Mouse (Mus musculus): ENCODE results near the gene Syndig1l. TPM values are rescaled to one million over a fixed set of nuclear protein-coding genes. Genes with fewer than 3 reads are reported as not detected.

Syndig1l gene
- polyA plus RNA-seq, 1 experiment from 2014 or later, result not detected

GRCm38 (mm10) chr12:84702586-84702985 lies 4.0 kb upstream of the Syndig1l start:
- no peak for TF ChIP-seq CTCF (IDR thresholded peaks at IDR 0.05; ENCODE audit: low read depth)

GRCm38 (mm10) chr12:84692141-84692540 lies 6.5 kb downstream of the Syndig1l start:
- ATAC-seq (ENCODE audit: insufficient read depth) (no peak), DNase-seq (no peak)
- TF ChIP-seq CTCF (IDR thresholded peaks at IDR 0.05; ENCODE audit: low read depth), result no peak
- H3K36me3 ChIP-seq (ENCODE audit: insufficient read depth), result no peaks in the 10 kb centered on the region
- no peaks in the 10 kb centered on the region for H3K4me1 ChIP-seq (ENCODE audit: insufficient read depth)
- H3K9ac ChIP-seq, result no peak overlapping the region
- no peak overlapping the region for H3K4me3 ChIP-seq (ENCODE audit: low read depth, low read length)
- no peak overlapping the region for H3K4me2 ChIP-seq
- H3K27ac ChIP-seq (ENCODE audit: low read depth), result no peak overlapping the region
- peaks cover 3% of the 10 kb centered on the region; the same call in 1 of the 2 replicates for H3K27me3 ChIP-seq (ENCODE audit: insufficient read depth, low read length)
- no peaks in the 10 kb centered on the region for H3K9me3 ChIP-seq (ENCODE audit: low read depth, low read length)
- WGBS, result 80% methylated on average over 6 of the region's 6 CpGs

More at GRCm38 (mm10) chr12:84702586-84702985, 4.0 kb upstream of the Syndig1l start:
- ATAC-seq (ENCODE audit: insufficient read depth) (no peak), DNase-seq (no peak)
- Histone ChIP-seq H3K27me3 (ENCODE audit: insufficient read depth, low read length) (0 out of 2 replicates have a peak, but pooled peaks cover 7% of the 10 kb centered on the region), H3K9me3 (ENCODE audit: low read depth, low read length) (no peaks in the 10 kb centered on the region), H3K4me3 (ENCODE audit: low read depth, low read length) (no peak overlapping the region), H3K9ac (no peak overlapping the region), H3K4me1 (ENCODE audit: insufficient read depth) (no peaks in the 10 kb centered on the region), H3K4me2 (no peak overlapping the region), H3K36me3 (ENCODE audit: insufficient read depth) (no peaks in the 10 kb centered on the region), H3K27ac (ENCODE audit: low read depth) (no peak overlapping the region)
- 60% methylated on average over 7 of the region's 7 CpGs for WGBS

- Histone ChIP-seq H3K27ac (ENCODE audit: low read depth) (no peak overlapping the region), H3K36me3 (ENCODE audit: insufficient read depth) (no peaks in the 10 kb centered on the region), H3K27me3 (ENCODE audit: insufficient read depth, low read length) (no peaks in the 10 kb centered on the region), H3K9me3 (ENCODE audit: low read depth, low read length) (no peaks in the 10 kb centered on the region), H3K4me2 (no peak overlapping the region), H3K9ac (no peak overlapping the region), H3K4me1 (ENCODE audit: insufficient read depth) (no peaks in the 10 kb centered on the region), H3K4me3 (ENCODE audit: low read depth, low read length) (no peak overlapping the region)
- ATAC-seq (ENCODE audit: insufficient read depth) (no peak), DNase-seq (no peak)
- TF ChIP-seq CTCF (IDR thresholded peaks at IDR 0.05; ENCODE audit: low read depth), result no peak
Measured at GRCm38 (mm10) chr12:84691347-84691746, 7.3 kb downstream of the Syndig1l start.

GRCm38 (mm10) chr12:84689051-84689450 lies 9.6 kb downstream of the Syndig1l start:
- no peak overlapping the region for H3K27ac ChIP-seq (ENCODE audit: low read depth)

GRCm38 (mm10) chr12:84687531-84687930 lies 11.1 kb downstream of the Syndig1l start:
- Histone ChIP-seq H3K4me1 (ENCODE audit: insufficient read depth) (no peaks in the 10 kb centered on the region), H3K9ac (no peak overlapping the region), H3K27me3 (ENCODE audit: insufficient read depth, low read length) (no peaks in the 10 kb centered on the region), H3K4me3 (ENCODE audit: low read depth, low read length) (no peak overlapping the region), H3K36me3 (ENCODE audit: insufficient read depth) (no peaks in the 10 kb centered on the region), H3K4me2 (no peak overlapping the region), H3K27ac (ENCODE audit: low read depth) (no peak overlapping the region), H3K9me3 (ENCODE audit: low read depth, low read length) (no peaks in the 10 kb centered on the region)
- DNase-seq (no peak), ATAC-seq (ENCODE audit: insufficient read depth) (no peak)
- 88% methylated on average over 4 of the region's 4 CpGs for WGBS
- no peak for TF ChIP-seq CTCF (IDR thresholded peaks at IDR 0.05; ENCODE audit: low read depth)

More at GRCm38 (mm10) chr12:84689051-84689450, 9.6 kb downstream of the Syndig1l start:
- H3K4me1 ChIP-seq (ENCODE audit: insufficient read depth), result no peaks in the 10 kb centered on the region
- DNase-seq (no peak), ATAC-seq (ENCODE audit: insufficient read depth) (no peak)
- no peak for TF ChIP-seq CTCF (IDR thresholded peaks at IDR 0.05; ENCODE audit: low read depth)
- no peaks in the 10 kb centered on the region for H3K36me3 ChIP-seq (ENCODE audit: insufficient read depth)
- no peak overlapping the region for H3K4me2 ChIP-seq
- no peaks in the 10 kb centered on the region for H3K9me3 ChIP-seq (ENCODE audit: low read depth, low read length)
- H3K4me3 ChIP-seq (ENCODE audit: low read depth, low read length), result no peak overlapping the region
- H3K27me3 ChIP-seq (ENCODE audit: insufficient read depth, low read length), result no peaks in the 10 kb centered on the region
- H3K9ac ChIP-seq, result no peak overlapping the region
- 73% methylated on average over 11 of the region's 11 CpGs for WGBS

- H3K27me3 ChIP-seq (ENCODE audit: insufficient read depth, low read length), result no peaks in the 10 kb centered on the region
- DNase-seq, result no peak
- H3K4me2 ChIP-seq, result no peak overlapping the region
- no peak for ATAC-seq (ENCODE audit: insufficient read depth)
- H3K36me3 ChIP-seq (ENCODE audit: insufficient read depth), result no peaks in the 10 kb centered on the region
- no peaks in the 10 kb centered on the region for H3K4me1 ChIP-seq (ENCODE audit: insufficient read depth)
- no peak overlapping the region for H3K27ac ChIP-seq (ENCODE audit: low read depth)
- WGBS, result 46% methylated on average over 4 of the region's 4 CpGs
- no peak overlapping the region for H3K4me3 ChIP-seq (ENCODE audit: low read depth, low read length)
- H3K9ac ChIP-seq, result no peak overlapping the region
- TF ChIP-seq CTCF (IDR thresholded peaks at IDR 0.05; ENCODE audit: low read depth), result no peak
- no peaks in the 10 kb centered on the region for H3K9me3 ChIP-seq (ENCODE audit: low read depth, low read length)
Measured at GRCm38 (mm10) chr12:84686176-84686575, 12.5 kb downstream of the Syndig1l start.

- no peak overlapping the region for H3K4me3 ChIP-seq (ENCODE audit: low read depth, low read length)
- no peaks in the 10 kb centered on the region for H3K4me1 ChIP-seq (ENCODE audit: insufficient read depth)
- ATAC-seq (ENCODE audit: insufficient read depth) (no peak), DNase-seq (no peak)
- H3K4me2 ChIP-seq, result no peak overlapping the region
- WGBS, result 65% methylated on average over 7 of the region's 7 CpGs
- H3K9me3 ChIP-seq (ENCODE audit: low read depth, low read length), result no peaks in the 10 kb centered on the region
- H3K27ac ChIP-seq (ENCODE audit: low read depth), result no peak overlapping the region
- H3K9ac ChIP-seq, result no peak overlapping the region
- TF ChIP-seq CTCF (IDR thresholded peaks at IDR 0.05; ENCODE audit: low read depth), result no peak
- H3K36me3 ChIP-seq (ENCODE audit: insufficient read depth), result no peaks in the 10 kb centered on the region
- no peaks in the 10 kb centered on the region for H3K27me3 ChIP-seq (ENCODE audit: insufficient read depth, low read length)
Measured at GRCm38 (mm10) chr12:84684569-84684968, 14.1 kb downstream of the Syndig1l start.

- Histone ChIP-seq H3K27me3 (ENCODE audit: insufficient read depth, low read length) (no peaks in the 10 kb centered on the region), H3K27ac (ENCODE audit: low read depth) (no peak overlapping the region), H3K4me1 (ENCODE audit: insufficient read depth) (no peaks in the 10 kb centered on the region), H3K9ac (no peak overlapping the region), H3K4me3 (ENCODE audit: low read depth, low read length) (no peak overlapping the region), H3K4me2 (no peak overlapping the region), H3K9me3 (ENCODE audit: low read depth, low read length) (no peaks in the 10 kb centered on the region), H3K36me3 (ENCODE audit: insufficient read depth) (no peaks in the 10 kb centered on the region)
- ATAC-seq (ENCODE audit: insufficient read depth), result no peak
- WGBS, result 71% methylated on average over 3 of the region's 3 CpGs
- no peak for TF ChIP-seq CTCF (IDR thresholded peaks at IDR 0.05; ENCODE audit: low read depth)
- no peak for DNase-seq
Measured at GRCm38 (mm10) chr12:84676011-84676410, 22.6 kb downstream of the Syndig1l start.
